Mouse (Mus musculus) thymus, postnatal 10 days (tissue): Measurements from ENCODE around the gene Acer2.
"Not testable (repeated sequence)": the region's sequence is repeated elsewhere in the genome, so short reads cannot be mapped to it uniquely, and the experiment has no call there.

Experiments used
- DNase-seq, 2 experiments: peaks; one replicate each; pipeline ENCODE4 v3.0.0; 2021; ENCODE audit warnings: low spot score in 2 of 2

The Acer2 gene

GRCm38 (mm10) chr4:86874146-86874847, at the start of gene Acer2:
TSS of gene Acer2 (plus strand) at chr4:86874396.
- peak; percentile 83 to 92 for DNase-seq

GRCm38 (mm10) chr4:86825143-86825542, 49.1 kb upstream of the Acer2 start:
- no peak for DNase-seq

GRCm38 (mm10) chr4:86831896-86832295, 42.3 kb upstream of the Acer2 start:
- no peak for DNase-seq

GRCm38 (mm10) chr4:86841141-86841540, 33.1 kb upstream of the Acer2 start:
- DNase-seq, result not testable (repeated sequence)

GRCm38 (mm10) chr4:86845384-86845783, 28.8 kb upstream of the Acer2 start:
- DNase-seq, result no peak

- no peak for DNase-seq
Measured at GRCm38 (mm10) chr4:86847246-86847645, 26.9 kb upstream of the Acer2 start.

- no peak for DNase-seq
Measured at GRCm38 (mm10) chr4:86851331-86851730, 22.9 kb upstream of the Acer2 start.

- DNase-seq, result no peak
Measured at GRCm38 (mm10) chr4:86852018-86852417, 22.2 kb upstream of the Acer2 start.

- no peak for DNase-seq
Measured at GRCm38 (mm10) chr4:86852813-86853590, 21.2 kb upstream of the Acer2 start.

- DNase-seq, result no peak
Measured at GRCm38 (mm10) chr4:86856304-86857112, 17.7 kb upstream of the Acer2 start.

GRCm38 (mm10) chr4:86857113-86858069, 16.8 kb upstream of the Acer2 start, which contains the start of gene Rps6:
TSS of gene Rps6 (minus strand) at chr4:86857412.
- DNase-seq, result peak; percentile 93 to 95

GRCm38 (mm10) chr4:86858070-86858440, 16.1 kb upstream of the Acer2 start:
- no peak for DNase-seq

GRCm38 (mm10) chr4:86864087-86864486, 10.1 kb upstream of the Acer2 start:
- DNase-seq, result no peak

GRCm38 (mm10) chr4:86871988-86872387, 2.2 kb upstream of the Acer2 start:
- DNase-seq, result no peak

GRCm38 (mm10) chr4:86873072-86873471, 1.1 kb upstream of the Acer2 start:
- no peak for DNase-seq

- no peak for DNase-seq
Measured at GRCm38 (mm10) chr4:86879477-86879876, 5.3 kb downstream of the Acer2 start.

GRCm38 (mm10) chr4:86881178-86881577, 7.0 kb downstream of the Acer2 start:
- no peak for DNase-seq

GRCm38 (mm10) chr4:86882413-86882812, 8.2 kb downstream of the Acer2 start:
- DNase-seq, result no peak

GRCm38 (mm10) chr4:86884945-86885344, 10.7 kb downstream of the Acer2 start:
- peak; percentile 50 to 52 for DNase-seq

GRCm38 (mm10) chr4:86885790-86886159, 11.6 kb downstream of the Acer2 start:
- DNase-seq, result peak; percentile 6 to 14
